Mouse (Mus musculus): Measurements from ENCODE around the gene Gm26558. TPM values are rescaled to one million over a fixed set of nuclear protein-coding genes. Genes with fewer than 3 reads are reported as not detected.

The Gm26558 gene
- not detected for polyA plus RNA-seq (2014; fragmentation: Illumina TruSeq; extraction: RNeasy Lipid Tissue Mini Kit (QIAGEN cat#74804); ENCODE audit: low read depth, low replicate concordance)

GRCm38 (mm10) chr2:70661715-70662495 lies at the start of gene Gm26558:
TSS of gene Gm26558 (minus strand) at chr2:70662108.

GRCm38 (mm10) chr2:70660887-70661714 lies 807 bp downstream of the Gm26558 start, which contains the start of gene Gorasp2:
TSS of gene Gorasp2 (plus strand) at chr2:70661576.

Other genes with a start within 250 kb of the Gm26558 start
- gene Sp5, start 187.2 kb downstream of the Gm26558 start, polyA plus RNA-seq (2014; fragmentation: Illumina TruSeq; extraction: RNeasy Lipid Tissue Mini Kit (QIAGEN cat#74804); ENCODE audit: low read depth, low replicate concordance), result not detected
- gene Erich2, start 153.3 kb downstream of the Gm26558 start, polyA plus RNA-seq (2014; fragmentation: Illumina TruSeq; extraction: RNeasy Lipid Tissue Mini Kit (QIAGEN cat#74804); ENCODE audit: low read depth, low replicate concordance), result 1.7 TPM
- gene Gad1, start 109.0 kb downstream of the Gm26558 start, polyA plus RNA-seq (2014; fragmentation: Illumina TruSeq; extraction: RNeasy Lipid Tissue Mini Kit (QIAGEN cat#74804); ENCODE audit: low read depth, low replicate concordance), result 4.3 TPM
- gene Gorasp2, start 532 bp downstream of the Gm26558 start, polyA plus RNA-seq (2014; fragmentation: Illumina TruSeq; extraction: RNeasy Lipid Tissue Mini Kit (QIAGEN cat#74804); ENCODE audit: low read depth, low replicate concordance), result 104 TPM
- gene Tlk1, start 163.6 kb upstream of the Gm26558 start, polyA plus RNA-seq (2014; fragmentation: Illumina TruSeq; extraction: RNeasy Lipid Tissue Mini Kit (QIAGEN cat#74804); ENCODE audit: low read depth, low replicate concordance), result 156 TPM